Mouse (Mus musculus): ENCODE results near the gene Cyfip2.

GRCm38 (mm10) chr11:46302471-46302870, 10.2 kb downstream of the Cyfip2 start:
- TF ChIP-seq CTCF (IDR thresholded peaks at IDR 0.05; ENCODE audit: borderline replicate concordance, insufficient read depth, low read depth, low read length), result no peak
- TF ChIP-seq POLR2A (IDR thresholded peaks at IDR 0.05; ENCODE audit: borderline replicate concordance, insufficient read depth, low read length), result no peak

Data from cerebellum, adult 2 months (tissue).